Mouse (Mus musculus): Measurements from ENCODE around the gene Bcl11a. TPM values are rescaled to one million over a fixed set of nuclear protein-coding genes. Genes with fewer than 3 reads are reported as not detected.
"Not testable (repeated sequence)": the region's sequence is repeated elsewhere in the genome, so short reads cannot be mapped to it uniquely, and the experiment has no call there.

Bcl11a gene
- total RNA-seq, 1 experiment from 2014 or later = 69.0 TPM

DNA sequence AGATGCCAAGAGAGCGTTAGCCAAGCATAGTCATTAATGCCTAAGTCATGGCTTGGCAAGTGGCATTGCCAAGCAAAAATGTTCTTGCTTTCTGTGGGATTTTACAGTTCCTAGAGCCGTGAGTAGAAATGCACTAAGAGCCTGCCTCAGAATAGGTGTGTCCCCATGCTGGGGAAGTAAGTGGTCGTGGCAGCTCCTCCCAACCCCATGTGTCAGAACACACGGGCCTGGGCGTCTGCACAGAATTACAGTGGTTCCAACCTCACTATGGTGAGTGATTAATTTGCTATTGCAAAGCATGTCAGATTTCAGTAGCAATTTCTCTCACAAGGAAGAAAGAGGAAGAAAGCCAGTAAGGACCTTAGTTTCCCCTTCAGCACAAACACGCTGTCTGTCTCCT, 33.9 kb downstream of the Bcl11a start:
- ATAC-seq (replicated peaks in 1 of 2; ENCODE audit: insufficient read depth in 1 of 2, low FRiP score in 2 of 2, low TSS enrichment in 1 of 2, low read depth in 1 of 2, poor library complexity in 2 of 2, severe bottlenecking in 2 of 2) = peak; percentile 81 to 82

DNA sequence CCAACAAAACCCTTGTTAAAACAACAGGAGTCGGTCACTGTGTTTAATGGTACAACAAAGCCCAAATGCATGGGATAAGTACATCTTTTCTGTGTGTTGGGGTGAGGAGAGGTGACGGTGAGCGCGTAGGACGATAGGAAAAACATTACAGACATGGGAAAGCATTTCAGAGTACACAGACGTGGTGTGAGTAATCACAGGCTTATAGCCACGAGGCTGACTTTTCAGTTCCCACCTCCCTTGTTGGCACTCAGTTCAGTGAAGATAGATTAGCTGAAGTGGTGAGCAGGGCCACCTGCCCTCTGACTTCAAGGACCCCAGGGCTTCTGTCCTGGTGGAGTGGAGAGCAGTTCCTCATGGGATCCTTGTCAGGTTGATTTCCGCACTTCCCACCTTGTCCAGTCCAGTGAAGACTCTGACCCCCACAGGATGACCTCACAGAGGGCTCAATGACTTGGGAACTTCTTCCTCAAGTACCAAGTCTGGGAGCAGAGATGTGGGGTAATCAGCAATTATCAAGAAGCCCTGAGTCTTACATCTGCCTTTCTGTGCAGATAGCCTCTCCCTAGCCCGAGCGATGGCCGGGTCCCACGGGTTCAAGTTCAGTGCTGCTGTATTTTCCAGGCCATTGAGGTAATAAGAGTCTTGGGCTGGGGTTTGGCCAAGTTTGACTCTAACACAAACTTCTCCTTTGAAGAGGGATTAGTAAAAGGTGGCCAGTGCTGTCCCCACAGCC, 37.3 kb downstream of the Bcl11a start:
- no peak for ATAC-seq (replicated peaks in 1 of 2; ENCODE audit: insufficient read depth in 1 of 2, low FRiP score in 2 of 2, low TSS enrichment in 1 of 2, low read depth in 1 of 2, poor library complexity in 2 of 2, severe bottlenecking in 2 of 2)

DNA sequence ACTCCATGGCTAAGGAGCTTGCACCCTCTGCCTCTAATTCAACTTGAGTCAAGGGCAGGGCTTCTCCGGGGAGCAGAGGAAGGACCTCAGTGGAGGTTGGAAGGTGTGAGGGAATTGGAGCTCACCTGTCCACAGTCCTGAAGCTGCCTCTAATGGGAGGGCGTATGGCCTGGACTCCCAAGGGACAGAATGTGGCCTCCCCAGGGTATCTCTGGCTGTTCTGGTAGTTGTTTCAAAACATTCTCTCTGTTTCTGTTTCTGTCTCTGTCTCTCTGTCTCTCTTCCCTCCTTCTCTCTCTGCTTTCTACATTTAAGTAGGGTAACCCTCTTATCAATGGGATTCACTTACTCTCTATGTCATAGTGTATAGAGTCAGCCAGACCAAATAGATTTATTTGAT, 38.2 kb downstream of the Bcl11a start:
- ATAC-seq (replicated peaks in 1 of 2; ENCODE audit: insufficient read depth in 1 of 2, low FRiP score in 2 of 2, low TSS enrichment in 1 of 2, low read depth in 1 of 2, poor library complexity in 2 of 2, severe bottlenecking in 2 of 2) = no peak

- ATAC-seq (replicated peaks in 1 of 2; ENCODE audit: insufficient read depth in 1 of 2, low FRiP score in 2 of 2, low TSS enrichment in 1 of 2, low read depth in 1 of 2, poor library complexity in 2 of 2, severe bottlenecking in 2 of 2) = no peak
Measured at GRCm38 (mm10) chr11:24116582-24117318, 38.9 kb downstream of the Bcl11a start.

DNA sequence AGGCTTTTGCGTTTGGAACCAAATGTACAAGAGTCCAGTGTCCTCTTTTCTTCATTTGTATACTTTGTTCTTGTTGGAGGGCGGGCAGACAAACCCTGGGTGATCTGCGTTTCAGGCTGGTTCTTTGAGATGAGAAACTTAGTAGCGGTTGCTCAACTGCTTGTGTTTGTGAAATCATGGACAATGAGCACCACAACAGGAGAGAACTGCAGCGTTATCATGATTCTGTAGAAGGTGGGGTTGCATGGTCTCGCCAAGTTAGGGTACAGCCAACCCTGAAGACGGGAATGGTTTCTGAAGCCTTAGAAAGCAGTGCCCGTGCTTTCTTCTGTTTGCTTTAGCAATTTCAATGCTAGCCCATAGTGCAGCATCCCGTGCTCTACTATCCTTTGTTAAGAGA, 43.3 kb downstream of the Bcl11a start:
- no peak for ATAC-seq (replicated peaks in 1 of 2; ENCODE audit: insufficient read depth in 1 of 2, low FRiP score in 2 of 2, low TSS enrichment in 1 of 2, low read depth in 1 of 2, poor library complexity in 2 of 2, severe bottlenecking in 2 of 2)

DNA sequence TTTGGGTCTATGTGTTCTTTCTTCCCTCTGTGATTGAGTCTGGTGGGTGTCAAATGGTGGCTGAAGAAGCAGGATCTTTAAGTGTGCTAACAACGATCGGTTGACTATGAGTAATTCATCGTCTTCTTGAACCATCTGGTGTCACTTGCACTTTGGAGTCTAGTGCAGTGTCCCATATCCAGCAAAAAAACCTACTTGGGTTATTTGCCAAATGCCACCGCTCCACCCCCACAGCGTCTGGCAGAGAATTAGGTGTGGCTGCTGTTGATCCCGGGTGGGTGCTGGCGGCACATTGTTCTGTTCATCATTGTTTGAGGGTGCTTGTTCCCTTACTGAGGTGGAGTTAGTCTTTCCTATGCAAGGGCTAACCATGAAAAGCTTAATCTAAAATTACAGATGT, 45.0 kb downstream of the Bcl11a start:
- ATAC-seq (replicated peaks in 1 of 2; ENCODE audit: insufficient read depth in 1 of 2, low FRiP score in 2 of 2, low TSS enrichment in 1 of 2, low read depth in 1 of 2, poor library complexity in 2 of 2, severe bottlenecking in 2 of 2) = no peak

GRCm38 (mm10) chr11:24123991-24124390, 46.1 kb downstream of the Bcl11a start:
- ATAC-seq (replicated peaks in 1 of 2; ENCODE audit: insufficient read depth in 1 of 2, low FRiP score in 2 of 2, low TSS enrichment in 1 of 2, low read depth in 1 of 2, poor library complexity in 2 of 2, severe bottlenecking in 2 of 2) = no peak

DNA sequence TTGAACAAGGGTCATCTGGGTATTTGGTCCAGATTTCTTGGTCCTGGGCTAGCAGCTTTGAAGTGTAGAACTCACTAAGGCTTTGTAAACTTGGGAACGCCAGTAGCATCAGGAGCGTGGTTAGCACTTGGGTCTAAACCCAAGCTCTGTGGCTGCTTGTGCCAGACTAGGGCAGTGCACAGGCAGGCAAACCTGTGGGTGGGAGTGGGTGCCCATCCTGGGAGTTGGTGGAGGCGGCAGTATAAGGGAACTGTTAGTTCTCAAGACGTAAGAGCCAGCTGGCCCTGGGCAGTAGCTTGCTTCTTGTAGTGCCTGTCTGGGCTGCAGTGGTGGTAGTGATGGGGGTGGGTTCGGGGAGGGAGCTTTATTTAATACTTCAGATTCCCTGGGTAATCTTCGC, 47.2 kb downstream of the Bcl11a start:
- no peak for ATAC-seq (replicated peaks in 1 of 2; ENCODE audit: insufficient read depth in 1 of 2, low FRiP score in 2 of 2, low TSS enrichment in 1 of 2, low read depth in 1 of 2, poor library complexity in 2 of 2, severe bottlenecking in 2 of 2)

- ATAC-seq (replicated peaks in 1 of 2; ENCODE audit: insufficient read depth in 1 of 2, low FRiP score in 2 of 2, low TSS enrichment in 1 of 2, low read depth in 1 of 2, poor library complexity in 2 of 2, severe bottlenecking in 2 of 2) = no peak
Measured at GRCm38 (mm10) chr11:24128001-24128400, 50.1 kb downstream of the Bcl11a start.

GRCm38 (mm10) chr11:24128880-24129279, 51.0 kb downstream of the Bcl11a start:
- ATAC-seq (replicated peaks in 1 of 2; ENCODE audit: insufficient read depth in 1 of 2, low FRiP score in 2 of 2, low TSS enrichment in 1 of 2, low read depth in 1 of 2, poor library complexity in 2 of 2, severe bottlenecking in 2 of 2) = not testable (repeated sequence)

DNA sequence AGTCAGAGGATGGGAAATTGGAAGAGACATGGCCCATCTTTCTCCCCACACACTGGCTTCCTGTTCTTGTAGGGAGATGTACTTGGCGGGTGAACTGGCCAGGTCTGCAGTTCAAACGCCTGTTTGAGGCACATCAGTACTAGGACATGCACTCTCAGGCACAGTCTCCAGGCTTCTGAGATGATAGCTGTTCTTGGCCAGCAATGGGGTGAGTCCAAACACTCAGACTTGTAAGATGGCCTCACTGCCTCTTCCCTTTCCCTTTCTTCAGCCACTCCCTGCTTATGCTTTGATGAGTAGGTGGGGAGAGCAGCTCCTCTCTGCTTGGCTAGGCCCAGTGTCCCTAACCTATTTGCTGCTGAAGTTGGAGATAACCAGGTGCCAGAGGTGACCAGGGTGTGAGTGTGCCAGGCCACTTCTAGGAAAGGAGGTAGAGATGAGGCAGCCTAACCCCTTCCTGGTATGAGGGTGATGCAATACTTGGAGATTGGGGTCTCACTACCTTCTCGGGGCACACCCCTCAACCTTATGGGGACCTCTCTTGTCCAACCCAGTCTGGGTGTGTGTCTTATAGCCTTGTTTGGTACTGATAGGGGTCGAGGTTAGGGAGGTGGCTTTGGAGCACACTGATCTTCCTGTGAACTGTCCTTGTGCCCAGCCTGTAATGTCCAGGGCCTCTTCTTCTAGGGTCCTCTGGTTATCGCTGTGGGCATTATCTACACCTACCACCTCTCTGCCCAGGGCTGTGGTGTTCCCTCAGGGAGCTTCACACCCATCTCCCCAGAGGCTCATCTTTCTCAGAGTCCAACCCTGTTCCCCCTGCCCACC, 51.7 kb downstream of the Bcl11a start:
- ATAC-seq (replicated peaks in 1 of 2; ENCODE audit: insufficient read depth in 1 of 2, low FRiP score in 2 of 2, low TSS enrichment in 1 of 2, low read depth in 1 of 2, poor library complexity in 2 of 2, severe bottlenecking in 2 of 2) = no peak; a peak in 1 of 4 replicates

DNA sequence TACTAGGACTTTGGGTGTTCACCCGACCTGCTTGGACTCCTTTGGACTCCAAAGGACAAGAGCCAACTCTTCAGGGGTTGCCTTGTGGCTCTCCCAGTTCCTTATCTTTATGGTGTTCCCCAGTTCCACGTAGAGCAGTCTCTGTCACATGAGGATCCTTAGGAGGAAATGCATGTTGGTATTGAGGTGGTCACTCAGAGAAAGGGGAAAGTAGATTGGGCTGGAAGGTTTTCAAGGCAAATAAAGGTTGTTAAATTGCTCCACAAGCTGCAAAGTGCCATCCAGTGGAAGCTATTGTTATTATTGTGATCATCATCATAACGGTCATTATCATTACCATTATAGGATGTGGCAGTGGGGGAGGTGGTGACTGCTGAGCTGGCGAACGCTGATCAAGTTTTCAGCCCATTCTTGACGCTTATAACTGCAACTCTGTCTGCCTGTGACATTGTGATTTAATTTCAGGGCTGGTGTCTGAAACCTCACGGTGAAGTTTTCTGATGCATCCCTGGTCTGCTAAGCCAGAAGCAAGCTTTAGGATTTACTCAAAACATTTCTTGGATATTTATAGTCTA, 52.4 kb downstream of the Bcl11a start:
- ATAC-seq (replicated peaks in 1 of 2; ENCODE audit: insufficient read depth in 1 of 2, low FRiP score in 2 of 2, low TSS enrichment in 1 of 2, low read depth in 1 of 2, poor library complexity in 2 of 2, severe bottlenecking in 2 of 2) = no peak

GRCm38 (mm10) chr11:24131818-24132217, 54.0 kb downstream of the Bcl11a start:
- ATAC-seq (replicated peaks in 1 of 2; ENCODE audit: insufficient read depth in 1 of 2, low FRiP score in 2 of 2, low TSS enrichment in 1 of 2, low read depth in 1 of 2, poor library complexity in 2 of 2, severe bottlenecking in 2 of 2) = peak; percentile 18 to 37; a peak in 2 of 4 replicates

- ATAC-seq (replicated peaks in 1 of 2; ENCODE audit: insufficient read depth in 1 of 2, low FRiP score in 2 of 2, low TSS enrichment in 1 of 2, low read depth in 1 of 2, poor library complexity in 2 of 2, severe bottlenecking in 2 of 2) = no peak
Measured at GRCm38 (mm10) chr11:24132358-24132757, 54.5 kb downstream of the Bcl11a start.

DNA sequence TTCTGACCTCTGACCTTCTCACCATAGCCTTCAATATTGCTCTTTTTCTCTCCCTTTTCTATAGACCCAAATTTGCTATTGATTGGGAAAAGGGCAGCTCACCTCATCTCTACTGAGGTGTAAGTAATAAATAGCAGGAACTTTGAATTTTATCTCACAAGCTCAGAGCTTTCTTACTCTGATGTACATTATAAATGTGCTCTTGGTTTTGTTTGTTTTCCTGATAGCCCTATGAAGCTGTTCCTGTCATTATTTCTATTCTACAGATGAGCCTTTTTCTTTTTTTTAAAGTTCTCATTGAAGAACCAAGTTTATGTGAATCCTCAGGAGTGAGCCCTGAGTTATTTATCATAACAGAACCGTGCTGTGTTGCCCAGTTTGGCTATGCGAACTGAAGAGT, 55.0 kb downstream of the Bcl11a start:
- no peak for ATAC-seq (replicated peaks in 1 of 2; ENCODE audit: insufficient read depth in 1 of 2, low FRiP score in 2 of 2, low TSS enrichment in 1 of 2, low read depth in 1 of 2, poor library complexity in 2 of 2, severe bottlenecking in 2 of 2)

GRCm38 (mm10) chr11:24133484-24133883, 55.6 kb downstream of the Bcl11a start:
- ATAC-seq (replicated peaks in 1 of 2; ENCODE audit: insufficient read depth in 1 of 2, low FRiP score in 2 of 2, low TSS enrichment in 1 of 2, low read depth in 1 of 2, poor library complexity in 2 of 2, severe bottlenecking in 2 of 2) = no peak

DNA sequence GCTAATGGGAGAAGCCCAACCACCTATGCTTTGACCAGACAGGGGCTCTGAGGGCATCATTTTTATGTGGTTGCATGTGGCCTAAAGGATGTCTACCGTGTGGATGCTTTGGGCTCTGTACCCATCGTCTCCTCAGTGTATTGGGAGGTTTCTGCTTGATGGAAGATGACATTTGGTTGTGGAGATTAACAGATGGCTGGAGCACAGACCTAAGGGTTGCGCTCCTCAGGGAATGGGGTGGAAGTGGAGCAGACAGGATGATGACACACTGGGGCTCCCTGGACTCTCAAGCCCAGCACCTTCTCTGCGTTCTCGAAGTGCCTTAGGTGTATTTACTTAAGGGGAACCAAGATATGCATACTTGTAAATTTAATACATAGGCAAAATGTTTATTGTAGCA, 56.1 kb downstream of the Bcl11a start:
- no peak for ATAC-seq (replicated peaks in 1 of 2; ENCODE audit: insufficient read depth in 1 of 2, low FRiP score in 2 of 2, low TSS enrichment in 1 of 2, low read depth in 1 of 2, poor library complexity in 2 of 2, severe bottlenecking in 2 of 2)

DNA sequence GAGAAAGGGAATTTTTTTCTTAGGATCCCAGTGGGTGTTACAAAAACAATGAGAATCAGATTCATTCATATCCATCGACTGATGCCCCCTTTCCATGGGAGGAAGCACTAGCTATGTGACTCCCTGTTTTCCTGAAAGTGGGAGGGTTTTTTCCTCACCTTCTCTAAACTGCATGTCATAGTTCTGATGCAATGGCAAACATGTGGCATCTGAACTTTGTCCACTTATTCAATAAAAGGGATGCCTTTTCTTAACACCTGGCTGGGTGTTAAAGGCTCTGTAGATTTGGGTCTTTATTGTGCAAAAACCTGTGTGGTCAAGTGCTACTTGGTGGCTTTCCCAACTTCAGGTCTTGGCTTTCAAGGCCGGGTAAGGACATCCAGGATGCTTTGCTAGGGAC, 57.4 kb downstream of the Bcl11a start:
- no peak for ATAC-seq (replicated peaks in 1 of 2; ENCODE audit: insufficient read depth in 1 of 2, low FRiP score in 2 of 2, low TSS enrichment in 1 of 2, low read depth in 1 of 2, poor library complexity in 2 of 2, severe bottlenecking in 2 of 2)
